Mouse (Mus musculus): ENCODE results near the gene Sspn. TPM values are rescaled to one million over a fixed set of nuclear protein-coding genes. Genes with fewer than 3 reads are reported as not detected.

The Sspn gene
- total and polyA plus RNA-seq, 3 experiments: not detected

- TF ChIP-seq NELFE (IDR thresholded peaks at IDR 0.05; ENCODE audit: low read depth, low read length) (no peak), POLR2AphosphoS5 (IDR thresholded peaks at IDR 0.05; ENCODE audit: borderline replicate concordance, low read depth, low read length) (no peak), ZNF384 (IDR thresholded peaks at IDR 0.05; ENCODE audit: low read depth, low read length) (no peak), EP300 (IDR thresholded peaks at IDR 0.05; ENCODE audit: low read depth in 1 of 2, low read length in 2 of 2) (no peak), CHD2 (IDR thresholded peaks at IDR 0.05; ENCODE audit: low read length) (no peak), ELF1 (IDR thresholded peaks at IDR 0.05; ENCODE audit: low read depth, low read length) (no peak), KAT2A (conservative IDR thresholded peaks at IDR 0.05; ENCODE audit: low read depth, low read length) (no peak), POLR2AphosphoS2 (IDR thresholded peaks at IDR 0.05; ENCODE audit: low read length) (no peak), MYB (IDR thresholded peaks at IDR 0.05; ENCODE audit: low read depth, low read length) (no peak), CTCF (IDR thresholded peaks at IDR 0.05 in 2 of 3, conservative IDR thresholded peaks at IDR 0.05 in 1 of 3; ENCODE audit: control insufficient read depth in 1 of 3, insufficient read depth in 1 of 3, low read depth in 2 of 3, low read length in 3 of 3, poor library complexity in 1 of 3, severe bottlenecking in 1 of 3) (no peak), TAL1 (IDR thresholded peaks at IDR 0.05; ENCODE audit: low read length) (no peak), MAX (IDR thresholded peaks at IDR 0.05; ENCODE audit: low read length) (no peak), MAFK (IDR thresholded peaks at IDR 0.05; ENCODE audit: borderline replicate concordance, low read depth, low read length) (no peak), GABPA (IDR thresholded peaks at IDR 0.05; ENCODE audit: low read depth, low read length) (no peak)
- H3K36me3 ChIP-seq (ENCODE audit: control insufficient read depth in 1 of 2, insufficient read depth in 2 of 2, low read length in 2 of 2): no peaks in the 10 kb centered on the region
- no peaks in the 10 kb centered on the region for H3K27me3 ChIP-seq (ENCODE audit: control insufficient read depth in 1 of 2, insufficient read depth in 2 of 2, low read length in 2 of 2)
- H3K9me3 ChIP-seq (replicated peaks; ENCODE audit: insufficient read depth, low read length): no peaks in the 10 kb centered on the region
- H3K9ac ChIP-seq (ENCODE audit: control insufficient read depth, low read depth, low read length, poor library complexity, severe bottlenecking): no peak overlapping the region
- no peaks in the 10 kb centered on the region for H3K4me1 ChIP-seq (ENCODE audit: control insufficient read depth in 1 of 2, insufficient read depth in 2 of 2, low read length in 2 of 2)
- DNase-seq (ENCODE audit: low read depth, low spot score): no peak
- no peak overlapping the region for H3K27ac ChIP-seq (ENCODE audit: control insufficient read depth, low read depth, low read length)
- no peaks in the 10 kb centered on the region for H3K79me2 ChIP-seq (ENCODE audit: control insufficient read depth, insufficient read depth, low read length, poor library complexity)
- no peak overlapping the region for H3K4me3 ChIP-seq (ENCODE audit: control insufficient read depth in 1 of 2, insufficient read depth in 1 of 2, low read depth in 2 of 2, low read length in 2 of 2)
Observed at GRCm38 (mm10) chr6:146014312-146014711, 82.9 kb downstream of the Sspn start.

Other genes starting within 250 kb of the Sspn start
- not detected in 2 replicates for gene Rassf8, start 184.9 kb upstream of the Sspn start, total RNA-seq (2012; rRNA removed)
- gene Rassf8, start 184.9 kb upstream of the Sspn start, polyA plus RNA-seq (2012; ENCODE audit: insufficient read depth in 1 of 2, insufficient read length in 2 of 2, low read depth in 1 of 2, low replicate concordance in 2 of 2, missing spikeins in 1 of 2): not detected
- gene Bhlhe41, start 66.1 kb upstream of the Sspn start, total RNA-seq (2012; rRNA removed): not detected in 2 replicates
- not detected for gene Bhlhe41, start 66.1 kb upstream of the Sspn start, polyA plus RNA-seq (2012; ENCODE audit: insufficient read depth in 1 of 2, insufficient read length in 2 of 2, low read depth in 1 of 2, low replicate concordance in 2 of 2, missing spikeins in 1 of 2)

All from MEL (cell line).